Mouse (Mus musculus): Measurements from ENCODE around the gene Vps41. TPM values are rescaled to one million over a fixed set of nuclear protein-coding genes. Genes with fewer than 3 reads are reported as not detected.

The Vps41 gene
- polyA plus RNA-seq, 1 experiment from 2014 or later, result 66.0 TPM

Other genes with a start within 250 kb of the Vps41 start
- 3.7 TPM in 2 replicates for gene Amph, start 230.9 kb downstream of the Vps41 start, polyA plus RNA-seq (2016; fragmentation: Nextera tagmentation; extraction: Ambion mirVana)